Mouse (Mus musculus) C2C12 (cell line): ENCODE data around the gene Traf6.

Source experiments
- CEBPB ChIP-seq: IDR thresholded peaks from one replicate; pipeline ENCODE4 v1.6.1; 2011; ENCODE audit warnings: low read depth, mild to moderate bottlenecking, control low read depth, moderate library complexity
- CTCF ChIP-seq: IDR thresholded peaks from one replicate; pipeline ENCODE4 v1.5.1; 2011; ENCODE audit not compliant: control insufficient read depth, insufficient read depth, insufficient read length
- FOSL1 ChIP-seq: IDR thresholded peaks from one replicate; pipeline ENCODE4 v1.8.0; 2011; ENCODE audit warnings: mild to moderate bottlenecking, low read length; ENCODE audit not compliant: poor library complexity, insufficient read depth, severe bottlenecking
- MAX ChIP-seq: IDR thresholded peaks from one replicate; pipeline ENCODE4 v1.6.1; 2011; ENCODE audit warnings: mild to moderate bottlenecking, control low read depth
- MYOD1 ChIP-seq: IDR thresholded peaks from one replicate; pipeline ENCODE4 v1.6.1; 2011; ENCODE audit warnings: low read depth; ENCODE audit not compliant: control insufficient read depth, insufficient read length
- USF1 ChIP-seq: IDR thresholded peaks from one replicate; pipeline ENCODE4 v1.6.1; 2011; ENCODE audit warnings: low read depth, mild to moderate bottlenecking, control low read depth, moderate library complexity

DNA sequence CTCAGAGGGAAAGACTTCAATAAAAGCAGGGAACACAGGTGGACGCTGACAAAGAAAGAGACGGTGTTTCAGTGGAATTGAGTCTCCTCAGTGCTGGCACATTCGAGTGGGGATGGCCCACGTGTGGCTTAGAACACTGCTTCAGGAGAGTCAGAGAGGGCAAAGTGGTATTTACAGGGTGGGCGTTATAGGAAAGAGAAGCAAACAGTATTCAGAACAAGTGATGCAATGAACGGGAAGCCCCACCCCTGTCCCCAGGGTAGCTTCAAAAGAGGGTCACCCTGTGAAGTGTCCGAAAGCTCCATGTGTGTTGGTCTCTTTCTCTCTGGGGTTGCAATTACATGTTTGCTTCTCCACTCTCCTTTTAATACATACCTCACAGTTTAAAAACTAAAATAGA lies 17.4 kb downstream of the Traf6 start:
- TF ChIP-seq CTCF = no peak
- TF ChIP-seq USF1 = no peak
- no peak for TF ChIP-seq FOSL1
- TF ChIP-seq MAX = no peak
- no peak for TF ChIP-seq MYOD1
- TF ChIP-seq CEBPB = no peak
